Mouse (Mus musculus) retina, postnatal 7 days (tissue): ENCODE measurements around the gene Twnk.
"Not testable (repeated sequence)": the region's sequence is repeated elsewhere in the genome, so short reads cannot be mapped to it uniquely, and the experiment has no call there.

ENCODE experiments used
- DNase-seq: peaks from one replicate; pipeline ENCODE4 v3.0.0-alpha.2; 2012; ENCODE audit warnings: low read depth, low spot score

Twnk gene

GRCm38 (mm10) chr19:45024775-45025174 lies 19.3 kb downstream of the Twnk start:
- no peak for DNase-seq

GRCm38 (mm10) chr19:45025937-45026568 lies 20.6 kb downstream of the Twnk start:
- DNase-seq = no peak

DNA sequence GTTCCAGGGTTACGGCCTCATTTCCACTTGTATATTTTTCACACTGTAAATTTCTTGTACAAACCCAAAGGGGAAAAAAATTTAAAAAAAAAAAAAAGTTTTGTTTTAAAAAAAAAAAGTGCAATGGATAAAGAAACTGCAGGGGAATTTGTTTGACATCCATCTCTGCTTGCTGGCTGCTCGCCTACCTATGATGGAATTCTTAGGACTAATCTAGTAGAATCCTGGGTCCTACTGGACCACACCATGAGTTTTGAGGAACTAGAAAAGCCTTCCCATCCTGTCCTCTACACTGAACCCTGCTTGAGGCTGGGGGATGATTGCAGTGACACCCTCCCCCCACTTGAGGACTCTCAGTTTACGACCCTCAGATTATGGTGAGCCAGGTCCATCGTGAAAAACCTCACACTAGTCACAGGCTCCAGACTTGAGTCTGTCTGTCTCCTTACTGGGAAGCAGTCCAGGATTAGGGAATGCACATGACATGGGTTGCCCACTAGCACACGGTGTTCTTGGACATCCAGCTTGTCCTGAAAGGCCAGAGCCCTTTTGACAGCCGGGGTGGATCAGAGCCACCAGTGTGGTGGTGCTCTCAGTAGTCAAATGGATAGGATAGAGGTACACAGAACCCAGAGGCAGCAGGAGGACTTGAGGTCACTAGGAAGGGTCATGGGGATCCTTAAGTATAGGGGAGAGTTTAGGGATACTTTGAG lies 21.7 kb downstream of the Twnk start:
- no peak for DNase-seq

DNA sequence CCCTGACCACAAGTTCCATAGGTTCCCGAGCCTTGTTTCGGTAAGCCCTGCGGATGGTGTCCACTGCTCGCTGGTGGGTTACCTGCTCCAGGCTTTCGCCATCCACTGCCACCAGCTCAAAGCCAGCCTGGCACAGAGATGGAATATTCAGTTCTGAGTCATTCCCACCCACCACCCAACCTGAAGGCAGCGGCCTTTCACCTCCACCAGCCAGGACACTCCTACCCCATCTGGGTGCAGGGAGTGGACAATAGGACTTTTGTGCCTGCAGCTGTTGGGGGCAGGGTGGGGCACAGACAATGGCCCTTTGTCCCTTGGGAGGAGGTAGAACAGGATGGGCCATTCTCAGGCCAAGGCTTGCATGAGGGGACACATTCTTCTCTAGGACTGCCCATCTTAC lies 22.4 kb downstream of the Twnk start:
- no peak for DNase-seq

- DNase-seq = no peak
Observed at GRCm38 (mm10) chr19:45028746-45029145, 23.3 kb downstream of the Twnk start.

- no peak for DNase-seq
Observed at GRCm38 (mm10) chr19:45029571-45029970, 24.1 kb downstream of the Twnk start.

DNA sequence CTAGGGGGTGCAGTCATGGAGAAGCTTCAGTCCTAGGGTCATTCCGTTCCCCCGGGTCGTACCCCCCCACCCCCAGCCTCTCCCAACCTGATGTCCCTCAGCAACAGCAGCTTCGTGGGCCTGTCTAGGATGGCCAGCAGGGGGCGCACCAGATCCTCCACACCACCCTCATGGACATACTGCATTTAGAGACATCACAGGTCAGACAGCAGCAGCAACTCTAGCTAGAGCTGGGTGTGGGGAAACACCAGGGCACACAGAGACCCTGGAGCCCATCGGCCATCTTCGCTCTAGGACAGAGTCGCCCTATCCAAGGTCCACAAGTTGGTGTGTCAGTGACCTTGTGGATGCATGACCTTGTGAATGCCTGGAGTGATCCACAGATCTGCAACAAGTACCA lies 24.6 kb downstream of the Twnk start:
- DNase-seq = no peak

DNA sequence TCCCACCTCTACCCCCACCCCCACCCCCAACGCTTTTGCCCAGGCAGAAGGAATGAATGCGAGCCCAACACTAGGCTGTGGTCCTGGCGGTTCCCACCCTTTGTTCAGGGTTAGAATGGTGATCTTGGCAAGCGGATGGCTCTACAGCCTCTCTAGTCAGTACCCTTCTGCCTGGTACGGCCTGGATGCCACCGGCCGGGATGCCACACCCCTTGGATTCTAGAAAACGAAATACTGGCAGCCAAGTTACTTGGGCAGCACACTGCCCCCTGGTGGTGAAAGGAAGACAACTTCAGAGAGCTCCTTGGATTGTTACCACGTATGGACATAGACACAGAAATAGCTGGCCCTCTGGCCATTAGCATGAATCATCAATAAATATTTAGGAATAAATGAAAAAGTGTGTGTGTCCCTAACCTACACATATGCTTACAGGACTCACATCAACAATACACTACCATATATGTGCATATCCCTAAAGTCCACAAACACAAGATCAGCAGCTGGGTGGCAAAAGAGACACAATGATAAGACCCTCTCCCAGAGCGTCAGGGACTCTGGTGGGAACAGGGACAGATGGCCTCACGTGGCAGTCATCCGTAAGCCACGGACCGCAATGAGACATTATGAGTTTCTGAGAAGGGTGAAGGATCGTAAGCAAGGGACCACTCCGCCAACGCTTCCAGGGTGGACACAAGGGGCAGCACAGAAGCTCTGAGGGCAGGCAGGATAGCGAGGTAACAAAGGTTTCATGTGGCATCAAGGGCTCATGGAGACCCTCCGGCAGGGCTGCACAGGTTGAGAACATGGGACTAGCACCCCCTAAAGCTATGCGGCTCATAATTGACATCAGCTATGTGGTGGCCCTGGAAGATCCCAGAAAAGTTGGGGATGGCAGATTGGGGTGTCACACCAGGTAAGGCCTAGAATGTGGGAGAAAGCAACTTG lies 25.6 kb downstream of the Twnk start:
- DNase-seq = peak; percentile 80

- DNase-seq = no peak
Observed at GRCm38 (mm10) chr19:45031780-45032179, 26.3 kb downstream of the Twnk start.

GRCm38 (mm10) chr19:45032570-45033332 lies 27.3 kb downstream of the Twnk start:
- no peak for DNase-seq

DNA sequence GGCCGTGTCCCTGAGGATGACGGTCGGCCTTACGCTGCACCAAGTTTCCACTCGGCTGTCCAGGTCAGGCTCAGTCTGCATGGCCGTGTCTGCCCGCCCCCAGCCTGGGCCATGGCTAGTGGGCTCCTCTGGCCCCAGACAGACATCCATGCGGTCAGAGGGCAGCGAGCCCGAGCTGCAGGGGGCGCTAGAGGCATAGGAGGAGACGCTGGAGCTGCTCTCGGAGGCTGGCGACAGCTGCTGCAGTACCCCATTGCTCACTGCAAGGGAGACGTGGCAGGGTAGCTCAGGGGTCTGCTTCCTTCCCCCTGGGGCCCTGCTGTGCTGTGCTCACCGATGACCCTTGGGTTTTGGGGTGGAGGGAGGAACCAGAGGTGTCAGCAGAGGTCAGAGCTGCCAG lies 31.4 kb downstream of the Twnk start:
- DNase-seq = no peak

DNA sequence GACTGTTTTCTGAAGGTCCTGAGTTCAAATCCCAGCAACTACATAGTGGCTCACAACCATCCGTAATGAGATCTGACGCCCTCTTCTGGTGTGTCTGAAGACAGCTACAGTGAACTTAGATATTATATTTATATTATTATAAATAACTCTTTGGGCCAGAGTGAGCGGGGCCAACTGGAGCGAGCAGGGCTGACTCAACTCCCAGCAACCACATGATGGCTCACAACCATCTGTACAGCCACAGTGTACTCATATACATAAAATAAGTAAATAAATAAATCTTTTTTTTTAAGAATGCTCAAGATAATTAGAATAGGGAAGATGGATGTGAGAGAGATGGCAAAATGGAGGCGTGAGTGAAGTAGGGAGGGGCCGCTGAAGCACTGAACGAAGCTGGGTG lies 32.7 kb downstream of the Twnk start:
- not testable (repeated sequence) for DNase-seq

DNA sequence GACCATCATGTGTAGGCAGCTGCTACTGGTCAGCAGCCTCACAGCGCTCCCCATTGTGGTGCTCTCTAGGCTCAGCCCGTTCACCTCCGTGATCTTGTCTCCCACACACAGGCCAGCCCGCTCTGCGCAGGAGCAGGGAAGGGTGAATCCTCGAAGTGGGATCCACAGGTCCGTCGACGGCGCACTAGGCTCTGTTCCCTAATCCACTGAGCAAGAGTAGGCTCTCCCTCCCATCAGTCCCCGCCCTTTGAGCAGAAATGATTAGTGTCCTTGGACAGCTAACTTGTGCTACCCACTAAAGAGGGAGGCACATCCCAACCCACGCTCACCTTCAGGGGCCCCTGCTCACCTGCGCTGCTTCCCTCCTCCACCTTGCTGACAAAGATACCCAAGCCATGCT lies 34.8 kb downstream of the Twnk start:
- DNase-seq = no peak

GRCm38 (mm10) chr19:45044389-45044927 lies 39.0 kb downstream of the Twnk start:
- no peak for DNase-seq

- no peak for DNase-seq
Observed at GRCm38 (mm10) chr19:45045236-45045635, 39.8 kb downstream of the Twnk start.

GRCm38 (mm10) chr19:45045651-45046050 lies 40.2 kb downstream of the Twnk start, which contains the start of gene Pdzd7:
TSS of gene Pdzd7 (minus strand) at chr19:45045717.
- no peak for DNase-seq

- DNase-seq = peak; percentile 61
Observed at GRCm38 (mm10) chr19:45046523-45047321, 41.3 kb downstream of the Twnk start.

DNA sequence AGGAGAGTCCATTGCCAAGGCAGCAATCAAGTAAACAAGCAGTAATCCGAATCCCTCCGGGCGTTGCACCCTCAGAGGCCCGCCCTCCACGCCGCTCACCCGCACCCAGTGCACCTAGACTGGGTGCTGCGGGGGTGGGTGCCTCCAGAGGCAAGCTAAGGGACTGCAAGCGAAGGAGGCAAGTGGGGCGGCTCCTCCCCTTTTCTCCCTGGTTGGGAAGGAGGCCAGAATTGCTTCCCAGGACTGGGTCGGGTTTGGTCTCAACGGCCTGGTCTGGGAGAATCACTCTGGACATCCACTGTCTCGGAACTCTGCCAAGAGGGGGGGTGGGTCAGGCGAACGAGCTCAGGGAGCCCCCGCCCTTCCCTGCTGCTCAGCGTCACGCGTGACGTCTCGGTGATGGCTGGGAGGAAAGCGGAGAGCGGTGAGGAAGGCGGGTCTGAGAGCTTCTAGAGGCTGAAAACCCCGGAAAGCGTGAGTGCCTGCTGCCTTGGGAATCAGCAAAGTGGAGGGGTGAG lies 42.0 kb downstream of the Twnk start, which contains the start of gene Sfxn3:
Sfxn3 (plus strand) TSS at position 87 of the 518 bp plus-strand sequence.
- peak; percentile 89 for DNase-seq

DNA sequence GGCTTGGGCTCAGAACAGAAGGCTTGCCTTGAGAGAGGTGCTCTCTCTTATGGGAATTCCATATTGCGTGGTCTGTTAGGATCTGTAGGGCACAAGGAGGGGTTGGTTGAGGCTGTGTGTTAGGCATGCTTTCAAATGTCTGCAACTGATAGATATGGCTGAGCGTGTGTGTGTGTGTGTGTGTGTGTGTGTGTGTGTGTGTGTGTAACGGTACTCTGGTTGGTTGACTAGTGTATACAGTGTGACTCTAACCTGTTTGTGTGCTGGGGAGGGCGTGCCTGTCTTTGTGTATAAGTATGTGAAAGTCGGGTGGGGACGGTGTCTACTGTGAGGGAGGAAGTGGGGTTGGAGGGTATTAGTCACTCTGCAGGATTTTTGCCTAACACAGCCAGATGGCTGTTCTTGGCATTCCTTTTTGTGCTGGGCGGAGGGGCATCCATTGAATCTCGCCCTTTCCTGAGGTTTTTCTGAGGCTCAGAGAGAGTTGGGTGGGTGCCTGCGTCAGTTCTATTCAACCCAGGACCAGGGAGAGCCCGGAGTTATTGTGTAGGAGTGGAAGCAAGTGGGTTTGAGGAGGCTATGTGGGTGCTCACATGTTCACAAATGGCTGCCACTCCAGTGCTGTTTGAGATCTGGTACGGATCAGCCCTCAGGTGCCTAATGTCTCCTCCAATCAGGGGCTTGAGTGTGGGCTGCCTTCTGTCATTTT lies 42.6 kb downstream of the Twnk start:
- no peak for DNase-seq
